Mouse (Mus musculus) testis, adult 2 months (tissue): ENCODE data around the gene Opcml. TPM values are rescaled to one million over a fixed set of nuclear protein-coding genes. Genes with fewer than 3 reads are reported as not detected.

Experiments used
- H3K27ac ChIP-seq: fragments of 200-500 bp; 2 replicates; pipeline ENCODE4 v1.5.1; 2012; ENCODE audit warnings: low read depth, low read length; ENCODE audit not compliant: control insufficient read depth, insufficient read depth
- H3K27me3 ChIP-seq: fragments of 200-500 bp; 2 replicates; pipeline ENCODE4 v1.6.1; 2012; ENCODE audit warnings: mild to moderate bottlenecking, low read length, moderate library complexity; ENCODE audit not compliant: control insufficient read depth, insufficient read depth
- H3K36me3 ChIP-seq: fragments of 200-500 bp; 2 replicates; pipeline ENCODE4 v1.6.1; 2012; ENCODE audit warnings: mild to moderate bottlenecking, low read length; ENCODE audit not compliant: control insufficient read depth, insufficient read depth
- H3K4me1 ChIP-seq: fragments of 200-500 bp; 2 replicates; pipeline ENCODE4 v1.6.1; 2012; ENCODE audit warnings: low read length; ENCODE audit not compliant: control insufficient read depth, insufficient read depth
- H3K4me3 ChIP-seq: fragments of 200-500 bp; 2 replicates; pipeline ENCODE4 v1.5.1; 2012; ENCODE audit warnings: low read depth, mild to moderate bottlenecking, low read length, moderate library complexity, mixed read lengths; ENCODE audit not compliant: control insufficient read depth
- CTCF ChIP-seq: fragments of 200-500 bp; IDR thresholded peaks from 2 replicates; pipeline ENCODE4 v1.5.1; 2012; ENCODE audit warnings: low read depth, mild to moderate bottlenecking, inconsistent platforms, low read length, moderate library complexity; ENCODE audit not compliant: control insufficient read depth, insufficient read depth, insufficient replicate concordance
- POLR2A ChIP-seq: fragments of 200-500 bp; IDR thresholded peaks from 2 replicates; pipeline ENCODE4 v1.6.1; 2012; ENCODE audit warnings: low read depth, mild to moderate bottlenecking, inconsistent platforms, low read length, moderate library complexity; ENCODE audit not compliant: control insufficient read depth
- polyA plus RNA-seq: library from polyadenylated mRNA; depleted of rRNA; stranded (reverse); fragments of >200 nt; gene quantifications from 2 replicates; pipeline ENCODE4 v1.2.3, GENCODE M21; 2012

The Opcml gene
- polyA plus RNA-seq, 1 experiment: 0.62 TPM

DNA sequence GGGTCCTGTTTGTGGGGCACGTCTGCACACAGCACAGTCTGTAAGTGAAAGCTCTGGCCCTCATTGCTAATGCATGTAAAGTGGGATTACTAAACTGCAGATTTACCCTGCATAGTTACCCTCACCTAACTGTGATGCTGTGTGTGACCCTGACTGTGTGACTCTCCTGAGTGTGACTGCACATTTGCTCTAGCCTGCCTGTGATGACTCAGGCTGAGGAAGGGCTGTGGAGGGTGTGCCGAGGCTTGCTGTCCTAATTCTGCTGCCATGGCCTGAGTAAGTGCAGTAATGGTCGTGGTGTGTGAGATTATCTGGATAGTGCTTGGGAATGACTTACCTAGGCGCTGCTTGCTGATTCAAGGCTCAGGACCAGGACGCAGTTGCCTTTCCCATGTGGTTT lies 52.2 kb downstream of the Opcml start:
- no peak overlapping the region for H3K4me3 ChIP-seq
- H3K27me3 ChIP-seq: no peaks in the 10 kb centered on the region
- no peaks in the 10 kb centered on the region for H3K36me3 ChIP-seq
- no peak for TF ChIP-seq CTCF
- no peak for TF ChIP-seq POLR2A
- H3K27ac ChIP-seq: no peak overlapping the region
- H3K4me1 ChIP-seq: no peaks in the 10 kb centered on the region

GRCm38 (mm10) chr9:27871624-27872023 lies 81.0 kb downstream of the Opcml start:
- Histone ChIP-seq H3K4me3 (no peak overlapping the region), H3K36me3 (no peaks in the 10 kb centered on the region), H3K27me3 (no peaks in the 10 kb centered on the region), H3K27ac (no peak overlapping the region), H3K4me1 (no peaks in the 10 kb centered on the region)
- TF ChIP-seq POLR2A (no peak), CTCF (no peak)

GRCm38 (mm10) chr9:27889636-27890035 lies 99.1 kb downstream of the Opcml start:
- no peak overlapping the region for H3K4me3 ChIP-seq
- no peaks in the 10 kb centered on the region for H3K4me1 ChIP-seq
- TF ChIP-seq POLR2A (no peak), CTCF (no peak)
- no peak overlapping the region for H3K27ac ChIP-seq
- no peaks in the 10 kb centered on the region for H3K36me3 ChIP-seq
- no peaks in the 10 kb centered on the region for H3K27me3 ChIP-seq

GRCm38 (mm10) chr9:27917250-27917649 lies 126.7 kb downstream of the Opcml start:
- Histone ChIP-seq H3K4me1 (no peaks in the 10 kb centered on the region), H3K27me3 (no peaks in the 10 kb centered on the region), H3K27ac (no peak overlapping the region), H3K4me3 (no peak overlapping the region), H3K36me3 (no peaks in the 10 kb centered on the region)
- TF ChIP-seq POLR2A (no peak), CTCF (no peak)

DNA sequence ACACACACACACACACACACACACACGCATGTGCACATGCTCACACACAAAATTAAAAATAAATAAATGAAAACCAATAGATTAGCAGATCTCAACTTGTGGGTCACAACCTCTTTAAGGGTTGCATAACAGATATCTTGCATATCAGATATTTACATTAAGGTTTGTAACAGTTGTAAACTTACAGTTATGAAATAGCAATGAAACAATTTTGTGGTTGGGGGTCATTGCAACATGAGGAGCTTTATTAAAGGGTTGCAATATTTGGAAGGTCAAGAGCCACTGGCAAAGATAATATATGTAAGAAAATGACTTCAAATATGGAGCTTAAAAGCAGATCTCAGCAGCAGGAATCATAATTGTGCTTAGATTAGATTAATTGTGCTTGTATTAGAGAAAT lies 132.9 kb downstream of the Opcml start:
- H3K36me3 ChIP-seq: no peaks in the 10 kb centered on the region
- no peak overlapping the region for H3K4me3 ChIP-seq
- no peaks in the 10 kb centered on the region for H3K27me3 ChIP-seq
- H3K27ac ChIP-seq: no peak overlapping the region
- TF ChIP-seq POLR2A (no peak), CTCF (no peak)
- H3K4me1 ChIP-seq: no peaks in the 10 kb centered on the region

DNA sequence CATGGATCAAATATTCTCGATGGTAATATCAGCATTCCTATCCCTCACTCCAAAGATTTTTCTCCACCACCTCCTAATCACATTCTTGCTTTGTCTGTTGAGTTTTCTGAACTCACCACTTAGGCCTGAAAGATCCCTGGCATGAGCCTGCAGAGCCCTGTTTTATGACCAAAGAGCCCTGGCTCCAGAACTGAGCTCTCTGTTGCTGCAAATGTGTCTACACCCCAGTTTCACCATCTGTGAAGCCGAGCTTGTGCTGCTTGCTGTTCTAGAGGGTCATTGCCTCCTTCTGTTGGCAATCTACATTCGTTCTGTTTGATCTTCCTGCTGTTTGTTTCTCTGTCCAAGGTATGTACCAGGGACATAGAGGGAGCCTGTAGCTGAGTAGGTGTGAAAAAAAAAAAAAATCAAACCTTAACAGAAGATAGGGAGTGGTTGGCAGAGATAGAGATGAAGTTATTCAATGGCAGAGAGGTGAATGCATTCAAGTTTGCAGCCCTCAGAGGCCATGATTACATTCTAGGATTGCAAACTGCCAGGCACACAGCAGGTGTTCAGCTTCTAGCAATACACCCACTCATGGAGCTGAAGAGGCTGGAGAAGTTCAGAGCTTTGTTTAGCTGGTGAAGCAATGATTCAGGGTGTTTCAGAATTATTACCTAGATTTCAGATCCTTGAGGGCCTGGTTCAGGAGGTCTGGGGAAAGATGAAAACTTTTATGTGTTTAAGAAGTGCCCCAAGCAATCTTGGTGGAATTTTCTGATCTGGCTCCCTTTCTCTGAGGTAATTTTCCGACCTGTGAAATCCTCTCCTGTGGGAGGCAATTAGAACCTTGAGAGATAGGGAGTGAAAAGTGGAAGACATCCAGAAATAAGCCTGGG lies 133.6 kb downstream of the Opcml start:
- Histone ChIP-seq H3K4me1 (no peaks in the 10 kb centered on the region), H3K4me3 (no peak overlapping the region), H3K27me3 (no peaks in the 10 kb centered on the region), H3K27ac (no peak overlapping the region), H3K36me3 (no peaks in the 10 kb centered on the region)
- TF ChIP-seq CTCF (no peak), POLR2A (no peak)

GRCm38 (mm10) chr9:27925650-27926049 lies 135.1 kb downstream of the Opcml start:
- Histone ChIP-seq H3K4me3 (no peak overlapping the region), H3K27me3 (no peaks in the 10 kb centered on the region), H3K36me3 (no peaks in the 10 kb centered on the region), H3K4me1 (no peaks in the 10 kb centered on the region), H3K27ac (no peak overlapping the region)
- TF ChIP-seq POLR2A (no peak), CTCF (no peak)

- H3K27me3 ChIP-seq: no peaks in the 10 kb centered on the region
- H3K27ac ChIP-seq: no peak overlapping the region
- TF ChIP-seq POLR2A: no peak
- TF ChIP-seq CTCF: no peak
- H3K36me3 ChIP-seq: no peaks in the 10 kb centered on the region
- no peak overlapping the region for H3K4me3 ChIP-seq
- H3K4me1 ChIP-seq: no peaks in the 10 kb centered on the region
Measured at GRCm38 (mm10) chr9:27937253-27937652, 146.7 kb downstream of the Opcml start.
